Mouse (Mus musculus): ENCODE results near the gene Zfp408.
A peak's percentile ranks its signal among the peaks of the same experiment; 100 is the strongest.
"Not testable (repeated sequence)": the region's sequence is repeated elsewhere in the genome, so short reads cannot be mapped to it uniquely, and the experiment has no call there.

Zfp408 gene

DNA sequence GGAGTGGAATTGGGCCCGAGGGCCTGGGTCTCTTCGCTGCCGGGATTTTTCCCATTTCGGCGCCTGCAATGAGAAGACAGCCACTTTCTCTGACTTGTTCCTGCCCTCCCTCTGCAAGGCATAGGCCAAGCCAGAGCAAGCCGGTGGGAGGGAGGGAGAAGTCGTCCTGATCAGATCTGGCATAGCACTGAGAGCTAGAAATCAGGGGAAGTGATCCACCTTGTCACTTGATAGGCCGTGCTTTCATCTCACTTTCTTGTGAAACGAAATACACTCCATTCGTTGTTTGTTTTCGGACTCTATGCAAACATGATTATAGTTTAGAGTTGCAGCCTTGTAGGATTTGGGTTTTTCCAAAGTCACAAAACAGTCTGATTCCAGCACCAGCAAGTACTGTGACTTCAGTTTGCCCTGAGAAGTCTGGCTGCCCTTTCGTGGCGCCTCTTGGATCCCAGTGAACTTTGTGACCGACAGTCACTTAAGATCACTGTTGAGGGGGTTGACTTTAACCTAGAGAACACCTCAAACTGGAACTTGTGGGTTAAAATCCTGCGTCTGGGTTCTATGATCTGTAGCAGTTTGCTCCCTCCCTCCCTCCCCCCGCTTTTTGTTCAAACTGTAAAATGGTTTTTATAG is 887 bp upstream of the Zfp408 start:
- peak; percentile 23 to 35 for DNase-seq

DNA sequence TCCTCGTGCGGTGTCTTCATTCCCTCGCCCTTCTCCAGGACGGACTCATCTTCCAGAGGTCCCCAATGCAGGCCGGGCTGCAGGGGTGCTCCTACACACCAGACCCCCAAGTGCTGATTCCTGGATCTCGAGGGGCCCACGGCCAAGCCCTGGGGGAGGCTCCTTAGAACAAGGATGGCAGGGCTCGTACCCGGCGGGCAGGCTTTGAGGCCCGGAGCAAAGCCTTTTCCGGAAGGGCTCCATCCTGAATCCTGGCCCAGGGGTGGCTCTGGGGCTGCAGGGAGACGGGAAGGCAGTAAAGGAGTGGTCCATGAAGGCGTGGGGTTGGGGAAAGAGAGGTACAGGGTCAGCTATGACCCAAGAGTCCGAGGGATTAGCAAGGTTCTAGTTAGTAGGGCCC is 439 bp downstream of the Zfp408 start:
- no peak for DNase-seq

DNA sequence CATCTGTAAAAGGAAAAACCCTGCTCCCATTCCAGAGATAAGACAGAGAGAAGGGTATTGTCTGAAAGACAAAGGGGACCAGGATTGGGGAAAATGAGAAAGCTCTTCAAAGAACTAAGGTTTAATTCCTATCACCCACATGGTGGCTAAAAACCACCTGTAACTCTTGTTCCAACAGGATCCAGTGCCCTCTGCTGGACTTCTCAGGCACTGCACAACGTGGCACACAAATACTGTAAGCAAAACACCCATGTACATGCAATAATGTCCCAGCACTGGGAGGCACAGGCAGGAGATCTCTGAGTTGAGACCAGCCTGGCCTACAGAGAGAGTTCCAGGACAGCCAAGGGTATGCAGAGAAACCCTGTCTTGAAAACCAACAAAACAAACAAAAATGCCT is 2.9 kb downstream of the Zfp408 start:
- peak; percentile 61 to 85 for DNase-seq

DNA sequence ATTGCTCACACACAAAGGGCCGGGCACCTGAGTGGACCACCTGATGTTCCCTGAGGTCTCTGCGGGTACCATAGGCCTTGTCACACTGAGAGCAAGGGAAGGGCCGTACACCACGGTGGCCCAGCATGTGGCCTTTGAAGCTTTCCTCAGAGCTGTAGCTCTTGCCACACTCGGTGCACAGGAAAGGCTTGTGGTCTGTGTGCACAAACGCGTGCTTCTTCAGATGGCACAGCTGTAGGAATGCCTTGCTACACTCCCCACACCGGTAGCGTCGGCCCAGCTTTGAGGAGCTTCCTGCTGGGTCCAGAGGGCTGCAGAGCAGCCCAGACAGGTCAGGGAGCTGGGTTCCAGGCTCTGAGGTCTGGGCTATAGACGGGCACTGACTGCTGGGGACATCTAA is 3.8 kb downstream of the Zfp408 start:
- DNase-seq: no peak

DNA sequence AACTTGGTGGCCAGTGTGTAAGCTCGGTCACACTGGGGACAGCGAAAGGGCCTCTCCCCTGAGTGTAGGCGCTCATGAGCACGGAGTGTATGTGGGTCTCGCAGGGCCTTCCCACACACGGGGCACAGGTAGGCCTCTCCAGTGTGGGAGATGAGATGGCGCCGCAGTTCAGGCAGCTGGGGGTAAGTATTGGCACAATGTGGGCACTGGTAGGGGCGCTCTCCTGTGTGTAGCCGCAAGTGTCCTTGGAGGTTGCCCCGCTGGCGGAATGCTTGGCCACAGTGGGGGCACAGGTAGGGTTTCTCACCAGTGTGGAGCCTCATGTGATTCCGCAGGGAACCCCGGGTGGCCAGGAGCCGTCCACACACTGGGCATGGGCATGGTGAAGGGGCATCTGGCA is 4.2 kb downstream of the Zfp408 start:
- no peak for DNase-seq

DNA sequence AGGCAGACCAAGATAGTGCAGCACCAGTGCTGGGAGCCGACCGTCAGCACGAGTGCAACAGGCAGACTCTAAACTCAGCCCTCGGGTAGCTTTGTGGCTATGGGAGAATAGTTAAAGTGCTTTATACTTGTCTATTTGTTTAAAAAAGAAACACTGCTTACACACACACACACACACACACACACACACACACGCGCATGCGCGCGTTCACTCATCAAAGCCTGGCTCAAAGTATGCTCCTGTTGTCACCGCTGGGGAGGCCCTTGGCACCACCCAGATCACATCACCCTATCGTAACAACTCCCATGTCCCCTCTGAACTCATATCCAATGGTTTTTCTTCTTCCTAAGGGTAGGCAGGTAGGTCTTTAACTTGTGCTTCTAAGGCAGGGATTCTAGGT is 5.6 kb downstream of the Zfp408 start:
- no peak for DNase-seq

DNA sequence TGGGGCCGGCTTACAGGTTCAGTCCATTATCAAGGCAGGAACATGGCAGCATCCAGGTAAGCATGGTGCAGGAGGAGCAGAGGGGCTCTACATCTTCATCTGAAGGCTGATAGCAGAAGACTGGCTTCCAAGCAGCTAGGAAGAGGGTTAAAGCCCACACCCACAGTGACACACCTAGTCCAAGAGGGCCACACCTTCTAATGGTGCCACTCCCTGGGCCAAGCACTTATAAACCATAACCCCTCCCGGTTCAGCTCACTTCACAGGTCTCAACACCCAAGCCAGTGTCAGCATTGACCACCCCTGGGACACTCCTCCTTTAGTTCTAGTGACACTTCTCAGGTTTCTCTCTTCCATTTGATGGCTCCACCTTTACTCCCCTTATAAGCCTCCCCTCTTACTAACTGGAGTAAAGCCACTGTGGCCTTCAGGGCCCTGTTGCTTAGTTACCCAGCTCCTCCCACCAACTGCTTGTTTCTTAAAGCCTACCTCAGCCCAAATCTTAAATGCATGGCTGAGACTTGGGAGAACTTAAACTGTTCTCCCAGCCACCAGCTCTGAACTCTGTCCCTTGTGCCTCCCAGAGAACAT is 6.7 kb downstream of the Zfp408 start:
- DNase-seq: no peak

DNA sequence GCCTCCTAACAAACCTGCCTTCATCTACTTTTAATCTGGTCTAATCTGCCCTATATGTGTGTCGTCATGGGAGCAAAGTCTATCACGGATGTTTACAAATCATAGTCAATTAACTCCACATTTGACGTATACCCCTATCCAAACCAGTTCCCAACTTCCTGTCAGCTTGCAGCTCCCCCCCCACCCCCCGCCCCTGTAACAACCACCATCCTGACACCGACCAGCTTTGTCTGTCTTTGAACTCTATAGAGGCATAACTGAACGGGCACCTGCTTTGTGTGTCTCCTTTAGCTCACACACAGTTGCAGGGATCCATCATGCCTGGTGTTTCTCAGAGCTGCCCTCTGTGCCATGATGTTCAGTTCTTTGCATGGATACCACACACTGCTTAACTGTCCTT is 10.7 kb downstream of the Zfp408 start:
- no peak for DNase-seq

DNA sequence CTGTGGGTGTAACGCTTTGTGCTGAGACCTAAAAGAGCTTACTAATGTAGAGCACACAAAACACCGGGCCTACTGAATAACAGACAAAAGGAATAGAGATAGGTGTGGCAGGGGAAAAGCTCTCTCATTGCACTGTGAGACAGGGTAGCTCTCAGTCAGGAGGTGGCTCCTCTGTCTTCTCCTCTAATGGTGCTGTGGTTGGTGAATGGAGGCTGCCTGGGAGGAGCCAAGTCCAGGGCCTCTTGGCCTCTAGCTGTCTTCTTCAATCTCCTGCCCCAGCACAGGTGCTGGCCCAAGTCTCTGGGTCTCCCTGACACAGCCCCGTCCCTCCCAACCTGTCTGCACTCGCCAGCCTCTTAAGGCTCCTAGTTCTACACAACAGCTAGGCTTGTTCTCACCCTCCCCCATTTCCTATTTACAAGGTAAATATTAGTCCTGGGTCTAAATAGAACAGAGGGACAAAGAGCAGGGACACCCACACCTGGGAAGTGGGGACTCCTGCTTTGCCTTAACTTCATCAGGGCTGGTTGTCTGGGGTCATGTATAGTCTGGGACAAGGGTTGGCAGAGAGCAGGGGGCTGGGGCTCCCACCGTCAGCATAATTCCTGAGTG is 12.8 kb downstream of the Zfp408 start:
- no peak for DNase-seq

DNA sequence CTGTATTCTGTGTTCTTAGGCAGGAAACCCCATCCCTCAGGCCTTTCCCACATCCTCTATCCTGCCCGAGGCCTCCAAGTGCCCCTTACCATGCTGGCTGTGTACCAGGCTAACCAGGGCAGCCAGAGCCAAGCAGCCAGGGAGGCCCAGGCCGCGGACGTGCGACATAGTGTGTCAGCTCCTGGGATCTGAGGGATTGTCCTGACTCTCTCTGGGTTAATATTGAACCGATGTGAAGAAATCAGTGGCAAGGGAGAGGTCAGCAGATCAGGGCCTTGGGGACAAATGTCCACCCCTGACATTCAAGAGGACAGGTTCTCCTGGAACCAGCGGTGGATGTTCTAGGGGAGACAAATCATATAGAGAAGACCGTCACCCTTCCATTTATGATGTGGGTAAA is 13.4 kb downstream of the Zfp408 start, which contains the start of gene F2:
Gene F2, minus strand, starts transcription at position 186 of the 400 bp plus-strand sequence.
- DNase-seq: no peak

DNA sequence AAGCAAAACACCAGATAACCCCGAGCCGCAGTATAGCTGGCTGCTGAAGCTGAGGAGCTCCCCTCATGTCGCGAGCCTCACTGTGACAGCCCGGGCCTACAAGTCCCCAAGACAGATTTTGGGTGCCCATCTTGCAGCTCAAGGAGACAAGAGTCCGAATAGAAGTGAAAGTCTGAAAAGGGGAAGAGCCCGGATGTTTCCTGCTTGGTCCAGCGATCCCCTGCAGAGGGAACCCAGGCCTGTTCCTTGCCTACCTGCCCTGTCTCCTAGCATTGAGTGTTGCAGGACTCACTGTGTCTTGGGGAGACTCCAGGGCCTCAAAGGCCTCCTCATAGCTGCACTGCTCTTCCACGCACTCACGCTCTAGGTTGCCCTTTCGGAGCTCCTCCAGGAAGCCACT is 14.1 kb downstream of the Zfp408 start:
- no peak for DNase-seq

DNA sequence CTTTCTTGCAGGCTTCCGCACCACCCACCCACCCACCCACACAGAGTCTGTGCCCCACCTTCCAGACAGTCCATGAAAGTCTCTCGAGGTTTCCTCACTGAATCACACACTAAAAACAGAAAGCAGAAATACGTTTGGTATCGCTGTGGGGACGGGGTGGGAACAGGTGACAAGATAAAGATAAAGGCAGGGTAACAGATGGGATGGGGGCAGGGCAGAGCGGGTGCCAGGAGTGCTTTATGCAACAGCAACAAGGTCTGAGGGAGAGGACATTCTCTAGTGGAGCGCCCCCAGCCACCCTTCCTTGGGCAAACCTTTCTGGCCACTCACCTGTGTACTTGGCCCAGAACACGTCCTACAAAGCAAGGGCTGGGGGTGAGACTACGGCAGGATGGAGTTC is 14.8 kb downstream of the Zfp408 start:
- DNase-seq: no peak

DNA sequence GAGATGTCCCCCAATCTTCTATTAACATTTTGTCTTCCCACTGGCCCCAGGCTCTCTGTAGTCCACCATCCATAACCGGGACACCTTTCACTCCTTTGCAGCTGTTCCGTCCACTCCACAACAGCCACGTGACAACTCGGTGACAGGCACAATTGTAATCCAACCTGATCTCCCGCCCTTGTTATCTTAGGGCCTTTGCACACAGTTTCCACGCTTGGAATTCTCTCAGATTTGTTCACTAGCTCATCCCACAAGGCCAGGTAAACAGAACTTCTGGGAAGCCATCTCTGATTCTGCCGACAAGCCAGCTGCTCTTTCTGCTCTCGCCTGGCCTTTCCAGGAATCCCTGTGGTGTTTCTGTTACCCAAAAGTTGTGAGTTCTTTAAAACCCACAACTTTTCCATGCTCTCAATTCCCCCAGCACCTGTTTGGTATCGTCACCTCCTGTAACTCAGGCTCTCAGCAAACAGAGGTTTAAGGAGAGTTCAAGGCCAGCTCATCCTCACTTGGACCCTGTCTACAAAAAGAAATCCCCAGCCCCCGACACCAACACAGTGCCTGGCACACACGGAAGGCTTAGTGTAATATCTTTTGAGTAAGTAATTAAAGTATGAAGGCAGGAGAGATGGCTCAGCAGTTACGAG is 16.1 kb downstream of the Zfp408 start:
- no peak for DNase-seq

DNA sequence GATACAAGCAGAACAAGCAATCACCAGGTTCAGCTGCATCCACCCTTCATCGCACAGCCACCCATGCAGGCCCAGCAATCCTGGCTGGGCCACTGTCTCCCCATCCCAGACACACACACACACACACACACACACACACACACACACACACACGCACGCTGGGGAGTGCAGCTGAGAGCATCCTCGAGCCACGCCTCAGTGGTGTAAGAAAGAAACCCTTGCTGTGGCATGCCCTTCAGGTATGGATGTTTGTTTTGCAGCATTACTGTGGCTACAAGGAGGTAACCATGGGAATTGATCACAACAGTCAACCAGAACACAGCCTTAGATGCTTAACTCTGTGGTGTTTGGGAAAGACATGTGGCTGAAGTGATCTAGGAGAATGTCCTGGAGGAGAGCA is 17.3 kb downstream of the Zfp408 start:
- no peak for DNase-seq

DNA sequence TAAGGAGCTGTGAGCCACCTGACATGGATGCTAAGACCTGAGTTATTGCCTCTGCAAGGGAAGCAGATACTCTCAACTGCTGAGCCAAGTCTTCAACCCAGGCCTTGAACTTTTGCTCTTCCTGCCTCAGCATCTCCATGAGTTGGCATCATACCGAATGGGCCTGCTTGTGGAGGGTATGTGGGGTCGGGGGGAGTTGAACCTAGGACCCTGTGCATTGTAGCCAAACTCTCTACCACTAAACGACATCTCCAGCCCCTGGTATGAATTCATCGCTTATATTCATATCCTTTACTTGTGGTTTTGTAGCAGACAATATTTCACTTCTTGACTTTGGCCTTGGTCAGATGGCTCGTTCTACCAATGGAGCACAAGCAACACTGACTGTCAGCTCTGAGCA is 17.8 kb downstream of the Zfp408 start:
- no peak for DNase-seq

DNA sequence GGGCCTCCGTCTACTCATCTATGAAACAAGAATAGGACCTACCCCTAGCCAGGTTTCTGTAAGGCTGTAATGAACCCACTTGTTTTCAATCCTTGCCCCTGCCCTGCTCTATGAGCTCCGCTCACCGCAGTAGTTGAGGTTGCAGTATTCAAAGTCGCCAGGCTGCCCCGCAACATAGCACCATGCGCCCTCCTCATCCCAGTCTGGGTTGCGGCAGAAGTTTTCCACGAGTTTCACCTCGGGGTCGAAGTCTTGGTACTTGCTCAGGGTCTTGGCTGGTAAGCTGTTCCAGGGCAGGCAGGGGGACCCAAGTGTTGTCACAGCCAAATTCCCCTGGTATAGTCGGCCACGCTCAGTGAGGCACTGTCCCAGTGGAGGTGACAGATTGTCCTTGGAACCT is 19.2 kb downstream of the Zfp408 start:
- DNase-seq: no peak

DNA sequence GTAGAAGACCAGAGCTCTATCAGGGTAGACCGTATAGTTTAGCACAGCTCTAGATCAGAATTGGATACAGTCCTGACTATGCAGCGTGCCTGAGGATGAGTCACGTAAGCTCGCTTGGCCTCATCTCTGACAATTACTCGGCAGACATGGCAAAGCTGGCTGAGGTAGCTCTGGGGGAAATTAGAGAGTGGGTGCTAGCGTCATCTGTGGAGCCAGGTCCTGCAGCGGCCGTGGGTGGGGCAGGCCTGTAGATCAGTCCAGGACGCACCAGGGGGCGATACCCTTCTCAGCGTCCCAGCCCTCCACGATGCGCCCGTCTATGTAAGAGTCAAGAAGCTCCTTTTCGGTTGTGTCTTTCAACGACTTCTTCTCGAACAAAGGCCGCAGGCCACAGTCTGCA is 19.9 kb downstream of the Zfp408 start:
- DNase-seq: no peak

DNA sequence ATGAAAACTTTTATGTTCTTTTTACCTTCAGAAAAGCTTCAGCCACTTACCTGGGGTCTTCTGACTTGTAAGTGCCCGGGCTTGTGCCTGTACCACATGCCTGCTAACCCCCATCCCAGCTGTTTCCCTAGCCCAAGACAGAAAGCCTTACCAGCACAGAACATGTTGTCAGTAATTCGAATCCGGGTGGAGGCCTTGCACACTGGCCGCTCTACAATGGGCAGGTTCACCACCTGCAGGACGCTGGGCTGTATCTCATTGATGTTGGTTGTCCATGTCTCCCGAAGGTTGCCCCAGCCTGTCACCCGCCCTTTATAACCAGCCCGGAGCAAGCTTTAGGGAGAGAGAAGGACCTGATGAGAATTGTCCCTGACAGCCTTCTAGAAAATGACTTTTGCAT is 21.4 kb downstream of the Zfp408 start:
- no peak for DNase-seq

DNA sequence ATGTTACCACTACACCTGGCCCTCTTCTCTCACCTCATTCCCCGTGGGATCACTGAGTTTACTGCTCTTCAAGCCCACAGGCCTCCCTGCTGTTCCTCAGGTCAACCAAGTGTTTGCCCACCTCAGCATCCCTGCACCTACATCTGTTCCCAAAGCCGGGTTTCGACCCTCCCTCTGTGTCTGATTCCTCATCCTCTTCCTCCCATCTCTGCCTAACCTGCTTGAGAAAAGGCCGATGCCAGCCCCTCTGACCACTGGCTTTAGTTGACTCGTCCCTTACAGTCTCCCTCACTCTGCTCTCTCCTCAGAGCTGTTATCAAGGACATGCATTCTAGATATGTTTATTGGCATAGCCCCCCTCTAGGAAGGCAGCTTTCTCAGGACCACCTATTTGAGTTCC is 22.1 kb downstream of the Zfp408 start:
- DNase-seq: no peak

DNA sequence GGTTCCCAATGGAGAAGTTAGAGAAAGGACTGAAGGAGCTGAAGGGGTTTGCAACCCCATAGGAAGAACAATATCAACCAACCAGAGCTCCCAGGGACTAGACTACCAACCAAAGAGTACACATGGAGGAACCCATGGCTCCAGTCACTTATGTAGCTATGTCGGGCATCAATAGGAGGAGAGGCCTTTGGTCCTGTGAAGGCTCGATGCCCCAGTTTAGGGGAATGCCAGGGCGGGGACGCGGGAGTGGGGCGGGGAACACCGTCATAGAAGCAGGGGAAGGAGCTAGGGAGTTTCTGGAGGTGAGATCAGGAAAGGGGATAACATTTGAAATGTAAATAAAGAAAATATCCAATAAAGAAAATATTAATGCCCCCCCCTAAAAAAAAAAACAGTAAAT is 26.2 kb downstream of the Zfp408 start:
- DNase-seq: not testable (repeated sequence)

DNA sequence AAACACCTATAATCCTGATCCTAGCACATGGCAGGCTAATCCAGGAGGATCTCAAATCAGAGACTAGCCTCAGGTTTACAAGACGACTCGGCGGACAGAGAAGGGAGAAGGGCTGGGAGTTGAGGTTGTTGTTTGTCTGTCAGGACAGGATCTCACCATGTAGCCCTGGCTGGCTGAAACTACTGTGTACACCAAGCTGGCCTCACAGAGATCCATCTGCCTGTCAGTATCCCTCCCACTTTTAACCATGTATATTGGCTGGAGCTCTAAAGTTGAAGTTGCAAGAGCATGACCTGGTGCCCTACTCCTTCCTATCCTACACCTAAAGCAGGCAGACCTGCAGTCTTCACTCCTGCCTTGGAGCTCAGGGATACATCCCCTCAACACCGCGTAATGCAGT is 27.2 kb downstream of the Zfp408 start:
- no peak for DNase-seq

DNA sequence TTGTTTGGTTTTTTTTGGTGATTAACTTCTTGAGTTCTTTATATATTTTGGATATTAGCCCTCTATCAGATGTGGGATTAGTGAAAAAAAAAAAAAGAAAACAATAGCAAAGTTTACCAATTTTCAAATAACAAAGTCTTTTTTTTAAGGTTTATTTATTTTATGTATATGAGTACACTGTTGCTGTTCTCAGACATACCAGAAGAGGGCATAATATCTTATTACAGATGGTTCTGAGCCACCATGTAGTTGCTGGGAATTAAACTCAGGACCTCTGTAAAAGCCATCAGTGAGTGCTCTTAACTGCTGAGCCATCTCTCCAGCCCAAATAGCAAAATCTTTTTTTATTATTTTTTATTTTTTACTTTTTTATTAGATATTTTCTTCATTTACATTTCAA is 40.2 kb downstream of the Zfp408 start:
- not testable (repeated sequence) for DNase-seq

DNA sequence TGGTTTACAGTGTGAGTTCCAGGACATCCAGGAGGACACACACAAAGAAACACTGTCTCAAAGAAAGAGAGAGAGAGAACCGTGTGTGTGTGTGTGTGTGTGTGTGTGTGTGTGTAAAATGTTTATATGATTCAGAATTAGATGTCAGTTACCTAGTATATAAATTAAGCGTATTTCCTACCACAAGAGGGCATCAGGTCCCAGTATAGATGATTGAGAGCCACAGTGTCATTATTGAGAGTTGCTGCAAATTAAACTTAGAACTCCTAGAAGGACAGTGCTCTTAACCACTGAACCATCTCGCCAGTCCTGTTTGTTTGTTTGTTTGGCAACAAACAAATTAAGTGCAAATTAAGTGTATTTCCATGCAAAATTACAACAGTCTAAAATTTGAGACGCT is 47.2 kb downstream of the Zfp408 start:
- no peak for DNase-seq

DNA sequence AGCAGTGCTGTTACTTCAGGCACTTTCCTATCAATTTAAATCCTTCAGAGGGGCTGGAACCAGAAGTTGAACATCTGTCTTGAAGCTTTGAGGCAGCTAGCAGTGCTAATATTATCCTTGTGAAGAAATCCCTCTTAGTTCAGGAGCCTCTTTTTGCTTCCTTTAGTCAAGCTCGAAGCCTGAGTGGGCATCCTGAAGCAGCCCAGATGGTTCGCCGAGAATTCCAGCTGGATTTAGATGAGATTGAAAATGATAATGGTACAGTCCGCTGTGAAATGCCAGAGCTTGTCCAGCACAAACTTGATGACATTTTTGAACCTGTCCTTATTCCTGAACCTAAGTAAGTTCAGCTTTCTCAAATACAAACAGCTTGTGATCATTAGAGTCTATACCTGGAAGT is 49.1 kb downstream of the Zfp408 start:
- no peak for DNase-seq

All from kidney, postnatal 36 days (tissue).